Mouse (Mus musculus) heart, postnatal 0 days (tissue): ENCODE results near the gene Car10. TPM values are rescaled to one million over a fixed set of nuclear protein-coding genes. Genes with fewer than 3 reads are reported as not detected.

Experiments used
- ATAC-seq: fragments of 200-750 bp; cut with Nextera tagmentation; 2 replicates; pipeline ENCODE4 v1.8.0; 2017; ENCODE audit warnings: low read depth, moderate number of reproducible peaks, moderate library complexity; ENCODE audit not compliant: insufficient read depth
- DNase-seq: peaks from one replicate; pipeline ENCODE4 v3.0.0-alpha.2; 2016; ENCODE audit warnings: low spot score
- H3K27ac ChIP-seq: fragments of 300-500 bp; sonication (generic); 2 replicates; pipeline ENCODE4 v1.5.1; 2014; ENCODE audit warnings: low read depth, mild to moderate bottlenecking
- H3K27me3 ChIP-seq: fragments of 300-500 bp; sonication (generic); 2 replicates; pipeline ENCODE4 v1.6.1; 2014; ENCODE audit warnings: low read length, mixed read lengths; ENCODE audit not compliant: control insufficient read depth, insufficient read depth
- H3K36me3 ChIP-seq: fragments of 300-500 bp; sonication (generic); replicated peaks from 2 replicates; pipeline ENCODE4 v1.6.1; 2014; ENCODE audit warnings: low read length, mixed read lengths; ENCODE audit not compliant: control insufficient read depth, insufficient read depth
- H3K4me1 ChIP-seq: fragments of 300-500 bp; sonication (generic); 2 replicates; pipeline ENCODE4 v1.6.1; 2014; ENCODE audit warnings: antibody characterized with exemption; ENCODE audit not compliant: control insufficient read depth, insufficient read depth
- H3K4me2 ChIP-seq: fragments of 300-500 bp; sonication (generic); 2 replicates; pipeline ENCODE4 v1.6.1; 2014; ENCODE audit warnings: low read depth, mild to moderate bottlenecking, low read length, moderate library complexity
- H3K4me3 ChIP-seq: fragments of 300-500 bp; sonication (generic); 2 replicates; pipeline ENCODE4 v1.5.1; 2014; ENCODE audit warnings: low read depth, low read length
- H3K9ac ChIP-seq: fragments of 300-500 bp; sonication (generic); replicated peaks from 2 replicates; pipeline ENCODE4 v1.6.1; 2014; ENCODE audit warnings: low read depth, low read length, mixed read lengths
- H3K9me3 ChIP-seq: fragments of 300-500 bp; sonication (generic); replicated peaks from 2 replicates; pipeline ENCODE4 v1.6.1; 2016; ENCODE audit warnings: low read length; ENCODE audit not compliant: control insufficient read depth
- CTCF ChIP-seq: IDR thresholded peaks from 2 replicates; pipeline ENCODE4 v1.5.1; 2016; ENCODE audit warnings: antibody characterized with exemption, control low read depth, low read depth
- EP300 ChIP-seq: IDR thresholded peaks from 2 replicates; pipeline ENCODE4 v1.6.1; 2016; ENCODE audit warnings: antibody characterized with exemption, low read depth
- WGBS: fragments of 180-500 bp; shearing (Covaris S2); extraction: QIAGEN DNeasy Blood & Tissue Kit; methylation state at CpG from one replicate; pipeline ENCODE4 v1.1.7; 2014; 5-methylcytosine and 5-hydroxymethylcytosine counted together
- polyA plus RNA-seq: library from polyadenylated mRNA; unstranded; fragments of >200 nt; fragmentation: Nextera tagmentation; extraction: Ambion mirVana; gene quantifications from 2 replicates; pipeline ENCODE4 v1.2.1, GENCODE M21; 2015
- total RNA-seq: library from RNA; depleted of rRNA; stranded (reverse); fragments of >200 nt; gene quantifications from 2 replicates; pipeline ENCODE4 v1.2.3, GENCODE M21; 2014; ENCODE audit warnings: low replicate concordance

Gene Car10
- total and polyA plus RNA-seq, 2 experiments from 2014 or later = not detected

- no peak overlapping the region for H3K4me3 ChIP-seq
- 63% methylated on average over 3 of the region's 3 CpGs for WGBS
- H3K9ac ChIP-seq = no peak overlapping the region
- ATAC-seq (no peak), DNase-seq (no peak)
- H3K27ac ChIP-seq = no peak overlapping the region
- H3K36me3 ChIP-seq = no peaks in the 10 kb centered on the region
- TF ChIP-seq EP300 = no peak
- no peak for TF ChIP-seq CTCF
- H3K9me3 ChIP-seq = no peaks in the 10 kb centered on the region
- H3K27me3 ChIP-seq = no peaks in the 10 kb centered on the region
- no peak overlapping the region for H3K4me2 ChIP-seq
- no peaks in the 10 kb centered on the region for H3K4me1 ChIP-seq
Measured at GRCm38 (mm10) chr11:93126466-93126865, 28.6 kb downstream of the Car10 start.

- H3K36me3 ChIP-seq = no peaks in the 10 kb centered on the region
- 59% methylated on average over 2 of the region's 2 CpGs for WGBS
- DNase-seq (no peak), ATAC-seq (no peak)
- no peaks in the 10 kb centered on the region for H3K27me3 ChIP-seq
- no peak overlapping the region for H3K4me2 ChIP-seq
- no peaks in the 10 kb centered on the region for H3K4me1 ChIP-seq
- H3K9ac ChIP-seq = no peak overlapping the region
- H3K4me3 ChIP-seq = no peak overlapping the region
- H3K27ac ChIP-seq = no peak overlapping the region
- no peaks in the 10 kb centered on the region for H3K9me3 ChIP-seq
- TF ChIP-seq EP300 (no peak), CTCF (no peak)
Measured at GRCm38 (mm10) chr11:93128481-93128880, 30.7 kb downstream of the Car10 start.

GRCm38 (mm10) chr11:93137841-93138240 is 40.0 kb downstream of the Car10 start:
- Histone ChIP-seq H3K27me3 (no peaks in the 10 kb centered on the region), H3K9me3 (no peaks in the 10 kb centered on the region), H3K9ac (no peak overlapping the region), H3K36me3 (no peaks in the 10 kb centered on the region), H3K4me3 (no peak overlapping the region), H3K4me2 (no peak overlapping the region), H3K4me1 (no peaks in the 10 kb centered on the region), H3K27ac (no peak overlapping the region)
- ATAC-seq (no peak), DNase-seq (no peak)
- TF ChIP-seq CTCF = no peak
- TF ChIP-seq EP300 = no peak
- 56% methylated on average over 1 of the region's 1 CpGs for WGBS

- ATAC-seq (no peak), DNase-seq (no peak)
- no peaks in the 10 kb centered on the region for H3K4me1 ChIP-seq
- H3K4me2 ChIP-seq = no peak overlapping the region
- H3K4me3 ChIP-seq = no peak overlapping the region
- no peaks in the 10 kb centered on the region for H3K27me3 ChIP-seq
- no peak overlapping the region for H3K9ac ChIP-seq
- H3K36me3 ChIP-seq = no peaks in the 10 kb centered on the region
- no peak overlapping the region for H3K27ac ChIP-seq
- TF ChIP-seq EP300 (no peak), CTCF (no peak)
- H3K9me3 ChIP-seq = no peaks in the 10 kb centered on the region
- 57% methylated on average over 1 of the region's 1 CpGs for WGBS
Measured at GRCm38 (mm10) chr11:93141727-93142126, 43.9 kb downstream of the Car10 start.

GRCm38 (mm10) chr11:93144544-93144943 is 46.7 kb downstream of the Car10 start:
- WGBS = 5% methylated on average over 2 of the region's 2 CpGs
- H3K4me2 ChIP-seq = no peak overlapping the region
- no peak overlapping the region for H3K27ac ChIP-seq
- ATAC-seq (no peak), DNase-seq (peak; percentile 16)
- no peaks in the 10 kb centered on the region for H3K9me3 ChIP-seq
- no peaks in the 10 kb centered on the region for H3K36me3 ChIP-seq
- no peaks in the 10 kb centered on the region for H3K4me1 ChIP-seq
- no peak for TF ChIP-seq EP300
- peak; percentile 53 for TF ChIP-seq CTCF
- no peak overlapping the region for H3K4me3 ChIP-seq
- no peaks in the 10 kb centered on the region for H3K27me3 ChIP-seq
- H3K9ac ChIP-seq = no peak overlapping the region

- DNase-seq = no peak
- WGBS = 38% methylated on average over 3 of the region's 3 CpGs
- H3K27ac ChIP-seq = no peak overlapping the region
- no peaks in the 10 kb centered on the region for H3K36me3 ChIP-seq
- no peak overlapping the region for H3K4me3 ChIP-seq
- ATAC-seq = no peak
- no peaks in the 10 kb centered on the region for H3K4me1 ChIP-seq
- H3K9ac ChIP-seq = no peak overlapping the region
- no peak for TF ChIP-seq CTCF
- no peak for TF ChIP-seq EP300
- no peaks in the 10 kb centered on the region for H3K9me3 ChIP-seq
- H3K27me3 ChIP-seq = no peaks in the 10 kb centered on the region
- H3K4me2 ChIP-seq = no peak overlapping the region
Measured at GRCm38 (mm10) chr11:93154910-93155309, 57.1 kb downstream of the Car10 start.
